Mouse (Mus musculus) forebrain, embryonic 11.5 days (tissue): Measurements from ENCODE around the gene Ttc13. TPM values are rescaled to one million over a fixed set of nuclear protein-coding genes. Genes with fewer than 3 reads are reported as not detected.

Experiments used
- ATAC-seq: fragments of 200-750 bp; cut with Nextera tagmentation; replicated peaks from 2 replicates; pipeline ENCODE4 v1.8.0; 2017; ENCODE audit warnings: moderate TSS enrichment; ENCODE audit not compliant: low FRiP score
- DNase-seq: peaks from one replicate; pipeline ENCODE4 v3.0.0-alpha.2; 2017; ENCODE audit warnings: low spot score
- H3K27ac ChIP-seq: fragments of 300-500 bp; sonication (generic); 2 replicates; pipeline ENCODE4 v1.5.1; 2014; ENCODE audit warnings: low read depth, low read length
- H3K27me3 ChIP-seq: fragments of 300-500 bp; sonication (generic); 2 replicates; pipeline ENCODE4 v1.6.1; 2014; ENCODE audit warnings: mild to moderate bottlenecking, low read length, mixed read lengths; ENCODE audit not compliant: control insufficient read depth, insufficient read depth
- H3K36me3 ChIP-seq: fragments of 300-500 bp; sonication (generic); 2 replicates; pipeline ENCODE4 v1.6.1; 2014; ENCODE audit warnings: mild to moderate bottlenecking, low read length, moderate library complexity, mixed read lengths; ENCODE audit not compliant: control insufficient read depth, insufficient read depth
- H3K4me1 ChIP-seq: fragments of 300-500 bp; sonication (generic); replicated peaks from 2 replicates; pipeline ENCODE4 v1.6.1; 2014; ENCODE audit warnings: low read length, mixed read lengths; ENCODE audit not compliant: control insufficient read depth, insufficient read depth
- H3K4me2 ChIP-seq: fragments of 300-500 bp; sonication (generic); 2 replicates; pipeline ENCODE4 v1.6.1; 2014; ENCODE audit warnings: low read depth, mild to moderate bottlenecking, low read length, moderate library complexity, mixed read lengths; ENCODE audit not compliant: severe bottlenecking
- H3K4me3 ChIP-seq: fragments of 300-500 bp; sonication (generic); 2 replicates; pipeline ENCODE4 v1.5.1; 2014; ENCODE audit warnings: low read depth, low read length
- H3K9ac ChIP-seq: fragments of 300-500 bp; sonication (generic); 2 replicates; pipeline ENCODE4 v1.6.1; 2014; ENCODE audit warnings: low read length
- H3K9me3 ChIP-seq: fragments of 300-500 bp; sonication (generic); 2 replicates; pipeline ENCODE4 v1.6.1; 2016; ENCODE audit warnings: low read length, mixed read lengths; ENCODE audit not compliant: control insufficient read depth
- WGBS: fragments of 180-500 bp; shearing (Covaris S2); extraction: QIAGEN DNeasy Blood & Tissue Kit; methylation state at CpG from one replicate; pipeline ENCODE4 v1.1.7; 2014; 5-methylcytosine and 5-hydroxymethylcytosine counted together
- polyA plus RNA-seq: library from polyadenylated mRNA; unstranded; fragments of >200 nt; fragmentation: Nextera tagmentation; extraction: Ambion mirVana; gene quantifications from 2 replicates; pipeline ENCODE4 v1.2.1, GENCODE M21; 2014

Ttc13 gene
- polyA plus RNA-seq, 1 experiment from 2014 or later, result 63.2 TPM

DNA sequence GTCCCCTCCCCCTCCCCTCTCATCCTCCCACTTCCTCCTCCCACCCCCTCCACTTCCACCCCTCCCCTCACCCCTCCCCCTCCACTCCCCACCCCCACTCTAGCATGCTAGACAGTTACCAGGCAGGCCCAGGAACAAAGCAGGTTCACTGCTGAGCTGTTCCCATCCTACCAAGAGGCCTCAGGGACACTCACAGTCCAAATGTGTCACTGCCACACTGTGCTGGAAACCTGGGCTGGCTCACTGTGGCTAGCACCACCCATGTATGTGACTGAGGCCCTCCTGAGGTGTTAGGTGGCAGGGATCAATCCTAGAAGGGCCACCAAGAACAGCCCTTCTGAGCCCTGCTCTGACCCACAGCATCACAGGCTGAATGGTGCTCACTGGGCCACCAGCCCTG, 73.5 kb downstream of the Ttc13 start:
- H3K9ac ChIP-seq, result no peak overlapping the region
- no peaks in the 10 kb centered on the region for H3K27me3 ChIP-seq
- 0 out of 2 replicates have a peak, but pooled peaks cover 2% of the 10 kb centered on the region for H3K4me1 ChIP-seq
- no peak overlapping the region for H3K4me2 ChIP-seq
- H3K36me3 ChIP-seq, result no peaks in the 10 kb centered on the region
- no peak overlapping the region for H3K4me3 ChIP-seq
- H3K27ac ChIP-seq, result 0 out of 2 replicates have a peak overlapping the region, but pooled peaks have one; percentile 31
- no peak for ATAC-seq
- no peaks in the 10 kb centered on the region for H3K9me3 ChIP-seq
- no peak for DNase-seq

DNA sequence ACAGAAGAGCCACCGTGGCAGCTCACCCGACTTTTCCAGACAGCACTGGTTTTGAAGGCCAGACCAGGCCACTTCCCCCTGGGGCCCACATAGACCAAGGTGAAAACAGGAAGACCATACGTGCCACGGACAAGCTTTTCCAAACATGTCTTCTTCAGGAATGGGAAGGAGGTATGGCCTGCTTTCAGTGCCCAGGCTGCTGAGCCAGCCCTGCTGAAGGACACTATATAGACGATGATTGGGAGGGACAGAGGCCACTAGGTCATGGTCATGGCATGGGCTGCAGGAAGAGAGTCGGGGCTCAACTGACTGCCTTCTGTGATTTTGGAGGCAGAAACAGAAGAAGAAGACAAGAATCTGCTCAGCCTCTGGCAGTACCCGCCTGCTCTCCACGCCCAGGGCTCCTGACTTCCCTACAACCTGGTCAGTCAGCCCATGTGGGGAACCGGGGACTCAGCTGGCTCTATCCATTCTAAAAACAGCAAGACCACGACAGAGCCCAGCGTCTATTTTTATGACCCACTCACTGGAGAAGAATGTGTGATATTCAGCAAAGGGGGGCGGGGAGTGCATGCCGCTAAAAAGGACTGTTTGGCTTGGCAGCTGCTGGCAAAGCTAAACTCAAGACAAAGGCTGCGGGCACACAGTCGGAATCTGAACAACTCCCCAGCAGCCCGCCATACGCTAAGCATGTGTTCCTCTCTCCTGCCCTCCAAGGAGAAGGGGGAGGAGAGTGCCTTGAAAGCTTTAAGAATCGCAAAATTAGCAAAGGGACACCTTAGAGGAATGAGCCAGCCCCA, 78.0 kb downstream of the Ttc13 start:
- WGBS, result 73% methylated on average over 18 of the region's 18 CpGs
- ATAC-seq (no peak), DNase-seq (no peak)
- H3K36me3 ChIP-seq, result no peaks in the 10 kb centered on the region
- no peaks in the 10 kb centered on the region for H3K27me3 ChIP-seq
- no peak overlapping the region for H3K4me2 ChIP-seq
- H3K9me3 ChIP-seq, result no peaks in the 10 kb centered on the region
- H3K9ac ChIP-seq, result no peak overlapping the region
- H3K4me1 ChIP-seq, result 0 out of 2 replicates have a peak, but pooled peaks cover 2% of the 10 kb centered on the region
- no peak overlapping the region for H3K27ac ChIP-seq
- H3K4me3 ChIP-seq, result no peak overlapping the region

DNA sequence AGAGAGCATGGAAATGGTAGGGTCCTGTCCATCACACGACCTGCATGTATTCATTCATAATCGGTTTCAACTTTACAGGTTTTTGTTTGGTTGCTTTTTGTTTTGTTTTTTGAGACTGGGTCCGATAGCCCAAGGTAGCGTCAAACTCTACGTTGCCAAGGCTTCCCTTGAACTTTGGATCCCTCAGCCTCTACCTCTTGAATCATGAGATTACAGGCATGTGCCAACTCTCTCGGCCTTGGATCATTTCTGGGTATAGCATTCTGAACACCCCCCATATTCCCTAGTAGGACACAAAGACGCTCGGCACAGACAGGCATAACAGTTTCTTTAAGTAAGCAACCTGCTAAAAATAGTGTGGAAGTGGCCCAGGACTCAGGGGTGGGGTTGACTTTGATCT, 80.2 kb downstream of the Ttc13 start:
- Histone ChIP-seq H3K36me3 (no peaks in the 10 kb centered on the region), H3K9me3 (no peaks in the 10 kb centered on the region), H3K4me1 (no peaks in the 10 kb centered on the region), H3K4me2 (no peak overlapping the region), H3K9ac (no peak overlapping the region), H3K27ac (no peak overlapping the region), H3K27me3 (no peaks in the 10 kb centered on the region), H3K4me3 (no peak overlapping the region)
- WGBS, result 94% methylated on average over 8 of the region's 8 CpGs
- DNase-seq, result no peak
- ATAC-seq, result no peak

- Histone ChIP-seq H3K4me3 (no peak overlapping the region), H3K27me3 (no peaks in the 10 kb centered on the region), H3K27ac (no peak overlapping the region), H3K4me1 (no peaks in the 10 kb centered on the region), H3K36me3 (no peaks in the 10 kb centered on the region), H3K4me2 (no peak overlapping the region), H3K9ac (no peak overlapping the region), H3K9me3 (no peaks in the 10 kb centered on the region)
- ATAC-seq (no peak), DNase-seq (no peak)
- 81% methylated on average over 8 of the region's 8 CpGs for WGBS
Observed at GRCm38 (mm10) chr8:124635247-124635502, 86.6 kb downstream of the Ttc13 start.

DNA sequence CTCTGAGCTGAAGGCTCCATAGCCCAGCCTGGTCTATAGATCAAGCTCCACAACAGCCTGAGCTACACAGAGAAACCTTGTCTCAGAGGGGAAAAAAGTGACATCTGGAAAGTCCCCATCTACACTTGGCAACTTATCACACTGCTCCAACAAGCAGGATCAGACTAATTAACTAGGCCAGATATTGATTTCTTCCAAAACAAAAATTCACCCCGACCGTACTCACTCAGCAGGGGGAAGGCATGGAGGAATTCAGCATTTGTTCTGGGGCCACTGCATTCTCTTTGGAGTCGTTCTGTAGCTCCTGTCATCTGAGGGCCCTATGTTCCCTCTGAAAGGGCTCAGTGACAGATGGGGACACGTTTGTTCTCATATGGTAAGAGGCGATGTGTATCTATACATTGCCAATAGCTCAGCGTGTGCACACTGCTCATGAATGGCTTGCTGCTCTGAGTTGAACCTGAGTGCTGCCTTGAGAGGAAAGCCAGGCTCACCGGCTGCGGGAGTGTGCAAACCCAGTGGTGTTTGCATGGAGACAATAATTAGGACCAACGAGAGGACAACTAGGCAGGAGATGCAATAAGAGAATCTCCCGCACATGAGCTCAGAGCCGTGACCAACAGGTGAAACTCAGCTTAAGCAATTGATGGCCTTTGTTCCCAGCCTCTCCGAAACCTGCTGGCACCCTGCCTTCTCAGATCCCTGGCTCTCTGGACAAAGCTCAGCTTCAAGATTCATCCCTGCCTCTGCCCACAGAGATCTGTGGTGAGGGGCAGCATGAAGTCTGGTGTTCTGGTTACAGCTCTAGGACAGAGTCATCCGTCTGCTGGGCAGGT, 87.2 kb downstream of the Ttc13 start:
- Histone ChIP-seq H3K9me3 (no peaks in the 10 kb centered on the region), H3K4me1 (no peaks in the 10 kb centered on the region), H3K27me3 (no peaks in the 10 kb centered on the region), H3K9ac (no peak overlapping the region), H3K4me2 (no peak overlapping the region), H3K36me3 (no peaks in the 10 kb centered on the region), H3K27ac (no peak overlapping the region), H3K4me3 (no peak overlapping the region)
- no peak for DNase-seq
- 80% methylated on average over 13 of the region's 13 CpGs for WGBS
- no peak for ATAC-seq

DNA sequence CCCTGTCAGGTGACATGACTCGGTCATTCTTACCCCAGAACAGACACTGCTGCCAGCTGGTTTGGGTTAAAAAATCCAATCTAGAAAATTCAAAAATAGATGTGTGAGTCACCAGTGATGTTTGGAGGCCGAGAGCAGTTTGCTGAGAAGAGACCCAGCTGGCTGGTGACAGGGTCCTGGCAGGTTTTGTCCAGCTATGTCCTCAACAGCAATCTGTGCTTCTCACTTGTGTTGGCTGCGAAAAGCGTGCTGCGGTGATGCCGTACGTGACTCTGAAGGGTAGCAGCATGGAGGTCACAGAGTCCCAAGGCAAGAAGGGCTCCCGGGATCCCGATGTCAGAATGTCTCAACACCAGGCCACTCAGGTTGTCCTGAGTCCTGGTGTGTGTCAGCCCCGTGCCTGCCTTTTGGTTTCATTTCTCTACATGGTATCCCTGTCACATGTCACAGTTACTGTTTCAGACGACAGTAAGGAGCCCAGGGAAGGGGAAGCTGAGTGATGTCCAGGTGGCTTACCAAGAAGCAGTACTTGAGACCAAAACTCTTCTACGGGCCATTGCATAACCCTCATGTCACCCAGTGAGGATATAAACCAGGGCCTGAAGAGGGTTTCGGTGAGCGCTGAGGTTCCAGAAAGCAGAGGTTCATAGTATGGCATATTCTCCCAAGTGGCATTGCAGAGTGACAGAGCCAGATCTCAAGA, 88.6 kb downstream of the Ttc13 start:
- ATAC-seq (no peak), DNase-seq (no peak)
- 87% methylated on average over 14 of the region's 14 CpGs for WGBS
- Histone ChIP-seq H3K4me1 (no peaks in the 10 kb centered on the region), H3K4me3 (no peak overlapping the region), H3K36me3 (no peaks in the 10 kb centered on the region), H3K27ac (no peak overlapping the region), H3K9ac (no peak overlapping the region), H3K27me3 (no peaks in the 10 kb centered on the region), H3K4me2 (no peak overlapping the region), H3K9me3 (no peaks in the 10 kb centered on the region)

DNA sequence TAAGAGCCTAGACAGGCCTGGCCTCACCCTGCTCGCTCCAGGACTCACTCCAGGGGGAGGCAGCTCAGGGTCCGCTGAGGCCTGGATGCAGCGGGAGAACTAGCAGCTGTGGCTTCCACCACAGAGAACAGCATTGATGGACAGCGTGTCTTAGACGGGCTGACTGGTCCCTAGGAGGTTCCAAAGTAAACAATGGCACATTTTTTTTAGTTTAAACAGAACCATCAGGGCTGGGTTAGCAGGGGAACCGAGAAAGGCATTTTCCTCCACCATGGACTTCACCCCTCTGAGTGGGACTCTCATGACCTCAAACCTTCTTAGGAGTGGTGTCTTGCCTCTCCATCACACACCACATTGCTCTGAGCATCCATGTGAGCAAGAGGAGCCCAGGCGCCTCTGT, 89.8 kb downstream of the Ttc13 start:
- no peaks in the 10 kb centered on the region for H3K9me3 ChIP-seq
- H3K36me3 ChIP-seq, result no peaks in the 10 kb centered on the region
- DNase-seq, result no peak
- H3K27ac ChIP-seq, result no peak overlapping the region
- no peaks in the 10 kb centered on the region for H3K27me3 ChIP-seq
- no peaks in the 10 kb centered on the region for H3K4me1 ChIP-seq
- H3K4me2 ChIP-seq, result no peak overlapping the region
- no peak overlapping the region for H3K4me3 ChIP-seq
- 50% methylated on average over 7 of the region's 7 CpGs for WGBS
- no peak overlapping the region for H3K9ac ChIP-seq
- ATAC-seq, result no peak

DNA sequence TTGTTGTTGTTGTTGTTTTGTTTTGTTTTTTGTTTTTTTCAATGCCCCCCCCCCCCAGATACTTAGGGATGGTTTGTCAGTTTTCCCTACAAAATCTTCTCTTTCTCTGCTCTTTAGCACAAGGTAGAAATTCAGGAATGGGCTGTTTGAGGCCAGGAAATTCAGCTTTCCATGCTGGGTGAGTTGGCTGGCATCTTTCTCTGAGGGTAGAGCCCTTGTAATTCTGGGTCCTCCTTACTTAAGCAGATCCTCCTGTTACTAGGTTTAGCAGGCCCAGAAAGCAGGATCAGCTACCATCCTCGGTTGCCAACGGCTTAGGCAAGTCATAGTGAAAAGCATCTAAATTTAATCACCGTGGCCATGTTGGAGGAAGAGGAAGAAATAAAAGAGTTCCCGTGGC, 90.9 kb downstream of the Ttc13 start:
- Histone ChIP-seq H3K27ac (no peak overlapping the region), H3K4me3 (no peak overlapping the region), H3K27me3 (no peaks in the 10 kb centered on the region), H3K4me2 (no peak overlapping the region), H3K9ac (no peak overlapping the region), H3K9me3 (no peaks in the 10 kb centered on the region), H3K36me3 (no peaks in the 10 kb centered on the region), H3K4me1 (no peaks in the 10 kb centered on the region)
- WGBS, result 88% methylated on average over 4 of the region's 4 CpGs
- DNase-seq (no peak), ATAC-seq (no peak)
